ENCODE assay signal across 8 mouse cellular contexts in genomic region chr1:73901496-73901899, GRCm38 (mm10).
DNase-seq lines count a peak whose midpoint lies in the region; ATAC-seq and TF ChIP-seq lines count a peak whose summit lies in the region.

No protein-coding gene starts in this region.

- no peak overlapping the region for H3K27ac ChIP-seq in bone marrow, adult 2 months (ENCODE audit: control insufficient read depth, insufficient read depth, low read depth, low read length, poor library complexity)
- H3K27ac ChIP-seq in embryonic facial prominence, embryonic 14.5 days (replicated peaks; ENCODE audit: low read depth, low read length), result no peak overlapping the region
- no peak overlapping the region for H3K27ac ChIP-seq in heart, embryonic 14.5 days (replicated peaks in 1 of 2; ENCODE audit: control insufficient read depth in 1 of 2, insufficient read depth in 1 of 2, low read depth in 2 of 2, low read length in 2 of 2)
- no peak overlapping the region for H3K27ac ChIP-seq in liver, embryonic 14.5 days
- no peak overlapping the region for H3K27ac ChIP-seq in neural tube, embryonic 11.5 days (ENCODE audit: low read depth, low read length)

- no peak overlapping the region for H3K4me2 ChIP-seq in embryonic facial prominence, embryonic 14.5 days (ENCODE audit: low read depth, low read length)
- H3K4me2 ChIP-seq in heart, embryonic 14.5 days (ENCODE audit: low read length), result no peak overlapping the region
- no peak overlapping the region for H3K4me2 ChIP-seq in liver, embryonic 14.5 days (ENCODE audit: low read depth)
- no peak overlapping the region for H3K4me2 ChIP-seq in neural tube, embryonic 11.5 days (ENCODE audit: low read depth)

- no peak for TF ChIP-seq EP300 in liver, embryonic 14.5 days (IDR thresholded peaks at IDR 0.05; ENCODE audit: low read depth)

- TF ChIP-seq POLR2A in bone marrow, adult 2 months (IDR thresholded peaks at IDR 0.05; ENCODE audit: borderline replicate concordance, control insufficient read depth, low read depth, low read length), result no peak

- TF ChIP-seq CTCF in bone marrow, adult 2 months (IDR thresholded peaks at IDR 0.05; ENCODE audit: control insufficient read depth, insufficient read depth, low read length), result peak; percentile 92
- peak; percentile 95 for TF ChIP-seq CTCF in liver, embryonic 14.5 days (IDR thresholded peaks at IDR 0.05; ENCODE audit: low read depth)

- no peak overlapping the region for H3K9ac ChIP-seq in embryonic facial prominence, embryonic 14.5 days (ENCODE audit: low read depth, low read length)
- H3K9ac ChIP-seq in heart, embryonic 14.5 days (ENCODE audit: low read length), result no peak overlapping the region
- no peak overlapping the region for H3K9ac ChIP-seq in liver, embryonic 14.5 days (replicated peaks)
- H3K9ac ChIP-seq in neural tube, embryonic 11.5 days (ENCODE audit: low read length), result no peak overlapping the region

- no peak overlapping the region for H3K4me3 ChIP-seq in bone marrow, adult 2 months (replicated peaks; ENCODE audit: control insufficient read depth, low read depth, low read length)
- no peak overlapping the region for H3K4me3 ChIP-seq in embryonic facial prominence, embryonic 14.5 days (ENCODE audit: low read depth, low read length)
- H3K4me3 ChIP-seq in heart, embryonic 14.5 days (ENCODE audit: control insufficient read depth in 1 of 2, insufficient read depth in 1 of 2, low read depth in 1 of 2, low read length in 2 of 2), result no peak overlapping the region
- no peak overlapping the region for H3K4me3 ChIP-seq in liver, embryonic 14.5 days (ENCODE audit: insufficient read depth in 1 of 2, low read depth in 2 of 2, low read length in 2 of 2)
- no peak overlapping the region for H3K4me3 ChIP-seq in neural tube, embryonic 11.5 days (ENCODE audit: low read depth, low read length)

- ATAC-seq in embryonic facial prominence, embryonic 14.5 days (ENCODE audit: low read depth), result peak; percentile 30; the same call in 1 of the 2 replicates
- peak; percentile 37; the same call in 1 of the 2 replicates for ATAC-seq in heart, embryonic 14.5 days (ENCODE audit: insufficient number of reproducible peaks, insufficient read depth, low FRiP score, low read depth)
- ATAC-seq in liver, embryonic 14.5 days (ENCODE audit: insufficient read depth), result no peak
- ATAC-seq in neural tube, embryonic 11.5 days (ENCODE audit: insufficient read depth, low FRiP score, low TSS enrichment), result no peak

- 9% methylated on average over 3 of the region's 3 CpGs for WGBS in bone marrow, adult 2 months
- WGBS in embryonic facial prominence, embryonic 14.5 days, result 7% methylated on average over 3 of the region's 3 CpGs
- 13% methylated on average over 3 of the region's 3 CpGs for WGBS in heart, embryonic 14.5 days
- WGBS in liver, embryonic 14.5 days (ENCODE audit: insufficient replicate concordance), result 1% methylated on average over 3 of the region's 3 CpGs
- WGBS in neural tube, embryonic 11.5 days, result 6% methylated on average over 3 of the region's 3 CpGs

- H3K4me1 ChIP-seq in bone marrow, adult 2 months (ENCODE audit: control insufficient read depth, insufficient read depth, low read length), result no peaks in the 10 kb centered on the region
- peaks cover 3% of the 10 kb centered on the region; the same call in 1 of the 2 replicates for H3K4me1 ChIP-seq in embryonic facial prominence, embryonic 14.5 days (ENCODE audit: control insufficient read depth, insufficient read depth, low read length)
- H3K4me1 ChIP-seq in heart, embryonic 14.5 days (ENCODE audit: control insufficient read depth in 2 of 2, insufficient read depth in 2 of 2, low read length in 2 of 2), result peaks cover 18 to 31% of the 10 kb centered on the region in 2 experiments
- no peaks in the 10 kb centered on the region for H3K4me1 ChIP-seq in liver, embryonic 14.5 days (replicated peaks; ENCODE audit: control insufficient read depth in 2 of 2, insufficient read depth in 2 of 2, low read length in 1 of 2)
- no peaks in the 10 kb centered on the region for H3K4me1 ChIP-seq in neural tube, embryonic 11.5 days (ENCODE audit: control insufficient read depth, insufficient read depth, low read length)

- DNase-seq in ES-CJ7 (ENCODE audit: low read depth, low spot score), result peak; percentile 88
- peak; percentile 41 for DNase-seq in embryonic facial prominence, embryonic 14.5 days (ENCODE audit: low spot score)
- DNase-seq in kidney, postnatal 10 days, result peak; percentile 82
- DNase-seq in liver, embryonic 14.5 days (ENCODE audit: low read depth in 3 of 3, low spot score in 3 of 3), result peak; percentile 25 to 37 (median 32)
- peak; percentile 70 for DNase-seq in neural tube, embryonic 11.5 days (ENCODE audit: low spot score)
- peak; percentile 71 for DNase-seq in thymus, postnatal 14 days

- H3K27me3 ChIP-seq in embryonic facial prominence, embryonic 14.5 days (replicated peaks; ENCODE audit: control insufficient read depth, insufficient read depth, low read length), result no peaks in the 10 kb centered on the region
- no peaks in the 10 kb centered on the region for H3K27me3 ChIP-seq in heart, embryonic 14.5 days (ENCODE audit: control insufficient read depth, insufficient read depth, low read length)
- H3K27me3 ChIP-seq in liver, embryonic 14.5 days (ENCODE audit: control insufficient read depth, insufficient read depth, low read length), result no peaks in the 10 kb centered on the region
- no peaks in the 10 kb centered on the region for H3K27me3 ChIP-seq in neural tube, embryonic 11.5 days (ENCODE audit: control insufficient read depth, insufficient read depth, low read length)

- H3K9me3 ChIP-seq in embryonic facial prominence, embryonic 14.5 days (ENCODE audit: control insufficient read depth, low read length), result no peaks in the 10 kb centered on the region
- no peaks in the 10 kb centered on the region for H3K9me3 ChIP-seq in heart, embryonic 14.5 days (ENCODE audit: control insufficient read depth, low read length)
- no peaks in the 10 kb centered on the region for H3K9me3 ChIP-seq in liver, embryonic 14.5 days (ENCODE audit: control insufficient read depth, low read length)
- no peaks in the 10 kb centered on the region for H3K9me3 ChIP-seq in neural tube, embryonic 11.5 days (ENCODE audit: control insufficient read depth, low read length)

- H3K36me3 ChIP-seq in embryonic facial prominence, embryonic 14.5 days (ENCODE audit: control insufficient read depth, insufficient read depth, low read length), result no peaks in the 10 kb centered on the region
- H3K36me3 ChIP-seq in heart, embryonic 14.5 days (ENCODE audit: control insufficient read depth, insufficient read depth, low read length), result no peaks in the 10 kb centered on the region
- no peaks in the 10 kb centered on the region for H3K36me3 ChIP-seq in liver, embryonic 14.5 days (replicated peaks; ENCODE audit: control insufficient read depth, insufficient read depth, low read depth)
- H3K36me3 ChIP-seq in neural tube, embryonic 11.5 days (ENCODE audit: control insufficient read depth, insufficient read depth, low read length), result no peaks in the 10 kb centered on the region

Comparison
In these comparisons a context has a peak if more than half of its experiments do, and no peak if none do; other contexts are left out.
1. DNase-seq: peak in every context shown above with its lines; median percentile 88 in ES-CJ7; 82 in kidney, postnatal 10 days; 71 in thymus, postnatal 14 days; 70 in neural tube, embryonic 11.5 days; 41 in embryonic facial prominence, embryonic 14.5 days; 32 in liver, embryonic 14.5 days.
2. ATAC-seq: peak in embryonic facial prominence, embryonic 14.5 days (single experiment) and heart, embryonic 14.5 days (single experiment); none in liver, embryonic 14.5 days (single experiment) and neural tube, embryonic 11.5 days (single experiment).